Mouse (Mus musculus): Measurements from ENCODE around the gene Olfr292. TPM values are rescaled to one million over a fixed set of nuclear protein-coding genes. Genes with fewer than 3 reads are reported as not detected.

The Olfr292 gene
- total RNA-seq (2021): not detected

GRCm38 (mm10) chr7:86688030-86688429 is at the start of gene Olfr292:
Olfr292 (plus strand) TSS chr7:86688330.
- no peak for DNase-seq

GRCm38 (mm10) chr7:86648761-86649160 is 39.4 kb upstream of the Olfr292 start, which contains the start of gene Olfr293:
Olfr293 (plus strand) TSS chr7:86649061.
- no peak for DNase-seq

- no peak for DNase-seq
These were observed 36.9 kb downstream of the Olfr292 start for GRCm38 (mm10) chr7:86725013-86725412.

Other genes with a start within 250 kb of the Olfr292 start
- gene Olfr299, start 228.4 kb upstream of the Olfr292 start, total RNA-seq (2021): not detected
- not detected for gene Olfr298, start 195.8 kb upstream of the Olfr292 start, total RNA-seq (2021)
- not detected for gene Olfr297, start 168.4 kb upstream of the Olfr292 start, total RNA-seq (2021)
- gene Olfr295, start 104.5 kb upstream of the Olfr292 start, total RNA-seq (2021): not detected
- not detected for gene Olfr294, start 71.7 kb upstream of the Olfr292 start, total RNA-seq (2021)
- not detected for gene Olfr293, start 39.3 kb upstream of the Olfr292 start, total RNA-seq (2021)
- 1 to 10 TPM; 6.6 to 8.1 TPM for gene Folh1, start 87.6 kb downstream of the Olfr292 start, total RNA-seq (2021)
- gene Vmn2r77, start 106.7 kb downstream of the Olfr292 start, total RNA-seq (2021): not detected
- gene Vmn2r78, start 226.8 kb downstream of the Olfr292 start, total RNA-seq (2021): not detected

Data from layer of hippocampus, postnatal 36 days (tissue).